Mouse (Mus musculus): ENCODE measurements around the gene Tmem110.

Tmem110 gene

GRCm38 (mm10) chr14:30862368-30862767, 37.0 kb downstream of the Tmem110 start:
- DNase-seq (ENCODE audit: low spot score in 2 of 2): no peak

GRCm38 (mm10) chr14:30865311-30865710, 39.9 kb downstream of the Tmem110 start:
- no peak for DNase-seq (ENCODE audit: low spot score in 2 of 2)

GRCm38 (mm10) chr14:30867042-30867441, 41.7 kb downstream of the Tmem110 start:
- DNase-seq (ENCODE audit: low spot score in 2 of 2): peak; percentile 50 to 59

- no peak for DNase-seq (ENCODE audit: low spot score in 2 of 2)
Observed at GRCm38 (mm10) chr14:30868826-30869225, 43.4 kb downstream of the Tmem110 start.

GRCm38 (mm10) chr14:30869391-30869801, 44.0 kb downstream of the Tmem110 start:
- DNase-seq (ENCODE audit: low spot score in 2 of 2): no peak

- no peak for DNase-seq (ENCODE audit: low spot score in 2 of 2)
Observed at GRCm38 (mm10) chr14:30870206-30871147, 45.1 kb downstream of the Tmem110 start.

- no peak for DNase-seq (ENCODE audit: low spot score in 2 of 2)
Observed at GRCm38 (mm10) chr14:30874095-30874700, 48.8 kb downstream of the Tmem110 start.

- no peak for DNase-seq (ENCODE audit: low spot score in 2 of 2)
Observed at GRCm38 (mm10) chr14:30875130-30875865, 49.9 kb downstream of the Tmem110 start.

- no peak for DNase-seq (ENCODE audit: low spot score in 2 of 2)
Observed at GRCm38 (mm10) chr14:30875955-30876354, 50.6 kb downstream of the Tmem110 start.

GRCm38 (mm10) chr14:30876451-30876850, 51.1 kb downstream of the Tmem110 start:
- DNase-seq (ENCODE audit: low spot score in 2 of 2): no peak

GRCm38 (mm10) chr14:30877827-30878226, 52.4 kb downstream of the Tmem110 start:
- DNase-seq (ENCODE audit: low spot score in 2 of 2): no peak

- DNase-seq (ENCODE audit: low spot score in 2 of 2): peak in 1 of 2 experiments; percentile 39
Observed at GRCm38 (mm10) chr14:30878958-30879571, 53.7 kb downstream of the Tmem110 start, which contains the start of gene Mustn1. TSS of gene Mustn1 (plus strand) at chr14:30879200.

GRCm38 (mm10) chr14:30879794-30880193, 54.4 kb downstream of the Tmem110 start:
- DNase-seq (ENCODE audit: low spot score in 2 of 2): no peak

GRCm38 (mm10) chr14:30880251-30880650, 54.9 kb downstream of the Tmem110 start:
- no peak for DNase-seq (ENCODE audit: low spot score in 2 of 2)

GRCm38 (mm10) chr14:30880811-30881717, 55.7 kb downstream of the Tmem110 start:
- peak in 1 of 2 experiments; percentile 57 for DNase-seq (ENCODE audit: low spot score in 2 of 2)

GRCm38 (mm10) chr14:30881718-30882108, 56.3 kb downstream of the Tmem110 start:
- no peak for DNase-seq (ENCODE audit: low spot score in 2 of 2)

GRCm38 (mm10) chr14:30885298-30885697, 59.9 kb downstream of the Tmem110 start:
- DNase-seq (ENCODE audit: low spot score in 2 of 2): no peak

GRCm38 (mm10) chr14:30886204-30886603, 60.8 kb downstream of the Tmem110 start, which contains the start of gene Itih4:
TSS of gene Itih4 (plus strand) at chr14:30886476.
- no peak for DNase-seq (ENCODE audit: low spot score in 2 of 2)

- DNase-seq (ENCODE audit: low spot score in 2 of 2): peak; percentile 29 to 52
Observed at GRCm38 (mm10) chr14:30888271-30888732, 62.9 kb downstream of the Tmem110 start.

GRCm38 (mm10) chr14:30899972-30900371, 74.6 kb downstream of the Tmem110 start:
- no peak for DNase-seq (ENCODE audit: low spot score in 2 of 2)

Data from urinary bladder, adult 18-20 months (tissue).